ENCODE assay signal across 15 mouse cellular contexts in the genomic region with DNA sequence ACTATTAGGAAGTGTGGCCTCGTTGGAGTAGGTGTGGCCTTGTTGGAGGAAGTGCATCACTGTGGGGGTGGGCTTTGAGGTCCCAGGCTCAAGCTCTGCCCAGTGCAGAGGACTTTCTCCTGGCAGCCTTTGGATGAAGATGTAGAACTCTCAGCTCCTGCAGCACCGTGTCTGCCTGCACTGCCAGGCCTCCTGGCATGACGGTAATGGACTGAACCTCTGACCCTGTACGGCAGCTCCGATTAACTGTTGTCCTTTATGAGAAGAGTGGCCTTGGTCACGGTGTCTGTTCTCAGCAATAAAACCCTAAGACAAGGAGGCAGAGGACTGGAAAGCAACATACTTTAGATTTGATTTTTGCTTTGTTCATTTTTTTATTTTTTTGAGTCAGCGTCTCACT.
"Had no signal": no experiment of that assay in that cellular context is flagged by ENCODE, and none has a peak within 500 bp of the region (broad histone marks: within the 10 kb centered on the region; RNA-seq: fewer than 3 reads in every experiment).

No protein-coding gene starts in this region.

- H3K4me1 ChIP-seq: neural tube, embryonic 15.5 days; stomach, embryonic 15.5 days had no signal

- H3K9me3 ChIP-seq: stomach, embryonic 15.5 days had no signal

- H3K9ac ChIP-seq: neural tube, embryonic 15.5 days; stomach, embryonic 15.5 days had no signal

- DNase-seq: retina, postnatal 1 day; right cerebral cortex, adult 18-20 months; right cerebral cortex, postnatal 14 days; right cerebral cortex, postnatal 25 days; right cerebral cortex, postnatal 4 days; spleen, adult 18-20 months; thymus, adult 18-20 months; thymus, adult 2 months; thymus, postnatal 14 days; thymus, postnatal 25 days; thymus, postnatal 36 days; thymus, postnatal 4 days had no signal

- H3K4me2 ChIP-seq: neural tube, embryonic 15.5 days; stomach, embryonic 15.5 days had no signal

- H3K27me3 ChIP-seq: neural tube, embryonic 15.5 days; stomach, embryonic 15.5 days had no signal

- H3K36me3 ChIP-seq: stomach, embryonic 15.5 days had no signal

- H3K27ac ChIP-seq: neural tube, embryonic 15.5 days; stomach, embryonic 15.5 days; stomach, postnatal 0 days had no signal

- H3K4me3 ChIP-seq: neural tube, embryonic 15.5 days; stomach, embryonic 15.5 days had no signal
